Mouse (Mus musculus): ENCODE measurements around the gene Sipa1l2. TPM values are rescaled to one million over a fixed set of nuclear protein-coding genes. Genes with fewer than 3 reads are reported as not detected.

Sipa1l2 gene
- polyA plus RNA-seq, 1 experiment from 2014 or later: 4.9 TPM

DNA sequence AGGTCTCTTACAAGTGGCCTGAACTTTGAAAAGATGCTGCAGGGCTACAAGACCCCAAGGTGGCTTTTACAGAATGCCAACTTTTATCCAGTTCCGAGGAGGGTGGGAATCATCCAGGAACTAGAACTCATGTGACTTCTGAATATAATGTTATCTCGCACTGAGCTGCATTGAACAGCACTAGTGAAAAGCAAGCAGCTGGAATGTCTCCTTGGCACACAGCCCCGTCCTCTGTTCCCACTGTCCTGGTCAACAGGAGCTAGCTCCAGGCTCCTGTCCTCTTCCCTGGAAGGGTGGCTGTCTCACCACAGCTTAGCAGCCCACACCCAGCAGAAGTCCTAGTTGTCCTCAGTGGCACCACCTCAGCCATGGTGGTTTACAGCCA is 124.4 kb downstream of the Sipa1l2 start:
- Histone ChIP-seq H3K9me3 (ENCODE audit: control insufficient read depth, low read length) (no peaks in the 10 kb centered on the region), H3K4me2 (ENCODE audit: low read depth, low read length) (no peak overlapping the region), H3K27me3 (replicated peaks; ENCODE audit: control insufficient read depth, insufficient read depth, low read length) (no peaks in the 10 kb centered on the region), H3K4me3 (ENCODE audit: low read length) (no peak overlapping the region), H3K27ac (ENCODE audit: low read length) (no peak overlapping the region), H3K4me1 (ENCODE audit: control insufficient read depth, insufficient read depth, low read length) (no peaks in the 10 kb centered on the region), H3K9ac (ENCODE audit: low read depth, low read length) (no peak overlapping the region), H3K36me3 (ENCODE audit: control insufficient read depth, insufficient read depth, low read length) (peaks cover under 1% of the 10 kb centered on the region; the same call in 1 of the 2 replicates)
- no peak for ATAC-seq
- 61% methylated on average over 3 of the region's 3 CpGs for WGBS

DNA sequence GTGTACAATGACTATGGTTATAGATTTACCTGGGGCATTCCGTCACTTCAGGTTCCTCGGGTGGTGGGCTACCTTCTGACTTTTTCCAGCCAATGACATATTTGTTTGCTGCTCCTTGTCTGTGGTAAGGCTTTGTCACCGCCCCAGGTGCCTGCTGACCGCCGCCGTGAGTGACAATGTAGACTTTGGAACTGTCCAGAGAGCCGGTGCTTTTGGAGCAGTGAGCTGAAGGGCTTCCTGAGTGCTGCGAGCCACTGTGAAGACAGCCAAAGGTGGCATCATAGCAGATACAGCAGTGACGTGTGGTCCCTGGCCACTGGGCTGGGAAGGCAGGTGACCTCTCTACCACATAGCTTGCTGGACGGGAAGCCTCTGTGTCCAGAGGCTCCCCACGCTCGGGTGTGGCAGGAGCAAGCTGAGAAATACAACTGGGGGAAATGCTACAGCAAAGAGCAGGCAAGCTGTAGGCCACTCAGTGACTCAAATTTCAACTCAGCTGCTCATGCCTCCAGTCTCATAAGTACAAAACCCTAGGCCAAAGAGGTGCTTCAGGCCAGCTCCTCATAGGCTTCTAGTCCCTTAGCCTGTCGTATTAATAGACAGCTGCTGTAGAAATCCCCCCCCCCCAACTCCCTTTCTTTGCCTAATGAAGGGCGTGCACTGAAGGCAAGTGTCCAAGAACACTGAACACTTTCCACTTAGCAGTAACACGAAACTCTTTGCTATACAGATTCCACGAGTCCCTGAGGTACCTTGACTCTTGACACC is 125.0 kb downstream of the Sipa1l2 start:
- 76% methylated on average over 16 of the region's 16 CpGs for WGBS
- Histone ChIP-seq H3K4me3 (ENCODE audit: low read length) (no peak overlapping the region), H3K27me3 (replicated peaks; ENCODE audit: control insufficient read depth, insufficient read depth, low read length) (no peaks in the 10 kb centered on the region), H3K9ac (ENCODE audit: low read depth, low read length) (no peak overlapping the region), H3K36me3 (ENCODE audit: control insufficient read depth, insufficient read depth, low read length) (peaks cover 3% of the 10 kb centered on the region; the same call in 1 of the 2 replicates), H3K4me1 (ENCODE audit: control insufficient read depth, insufficient read depth, low read length) (no peaks in the 10 kb centered on the region), H3K27ac (ENCODE audit: low read length) (no peak overlapping the region), H3K9me3 (ENCODE audit: control insufficient read depth, low read length) (no peaks in the 10 kb centered on the region), H3K4me2 (ENCODE audit: low read depth, low read length) (no peak overlapping the region)
- no peak for ATAC-seq

DNA sequence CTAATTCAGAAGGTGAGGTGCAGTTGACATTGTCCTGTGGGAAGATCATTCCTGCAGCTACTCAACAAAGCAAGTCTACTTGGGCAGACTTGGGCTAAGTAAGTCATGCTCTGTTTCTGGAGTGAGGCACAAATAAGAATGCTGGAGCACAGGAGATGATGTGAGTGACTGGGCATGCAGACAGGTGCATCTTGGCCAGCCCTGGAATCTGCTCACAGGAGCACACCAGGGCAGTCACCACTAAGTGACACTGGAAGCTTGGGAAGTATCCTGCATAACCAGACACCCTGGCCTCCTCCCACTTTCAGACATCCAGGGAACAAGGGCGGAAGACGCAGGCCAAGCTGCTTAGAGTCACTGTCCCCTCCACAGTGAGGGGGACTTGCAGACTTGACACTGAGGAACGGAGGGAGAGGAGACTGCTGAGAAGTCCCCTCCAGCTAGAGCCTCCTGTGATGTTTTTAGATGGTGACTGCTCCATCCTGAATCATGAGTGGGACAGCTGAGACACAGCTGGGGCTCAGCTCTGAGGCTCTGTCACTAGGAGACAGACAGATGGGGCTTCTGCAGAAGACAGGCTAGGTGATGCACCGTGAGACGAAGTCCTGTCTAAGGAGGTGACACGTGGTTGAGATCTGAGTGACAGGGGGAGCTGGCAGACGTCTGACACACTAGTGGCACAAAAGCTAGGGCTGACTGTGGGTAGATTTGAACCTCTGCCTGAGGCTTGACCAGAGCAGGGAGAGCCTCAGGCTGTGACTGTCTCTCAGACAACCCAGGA is 134.1 kb downstream of the Sipa1l2 start:
- Histone ChIP-seq H3K4me1 (ENCODE audit: control insufficient read depth, insufficient read depth, low read length) (no peaks in the 10 kb centered on the region), H3K27me3 (replicated peaks; ENCODE audit: control insufficient read depth, insufficient read depth, low read length) (no peaks in the 10 kb centered on the region), H3K4me2 (ENCODE audit: low read depth, low read length) (no peak overlapping the region), H3K27ac (ENCODE audit: low read length) (no peak overlapping the region), H3K4me3 (ENCODE audit: low read length) (no peak overlapping the region), H3K36me3 (ENCODE audit: control insufficient read depth, insufficient read depth, low read length) (peaks cover 3% of the 10 kb centered on the region), H3K9me3 (ENCODE audit: control insufficient read depth, low read length) (no peaks in the 10 kb centered on the region), H3K9ac (ENCODE audit: low read depth, low read length) (no peak overlapping the region)
- WGBS: 84% methylated on average over 7 of the region's 7 CpGs
- ATAC-seq: no peak

DNA sequence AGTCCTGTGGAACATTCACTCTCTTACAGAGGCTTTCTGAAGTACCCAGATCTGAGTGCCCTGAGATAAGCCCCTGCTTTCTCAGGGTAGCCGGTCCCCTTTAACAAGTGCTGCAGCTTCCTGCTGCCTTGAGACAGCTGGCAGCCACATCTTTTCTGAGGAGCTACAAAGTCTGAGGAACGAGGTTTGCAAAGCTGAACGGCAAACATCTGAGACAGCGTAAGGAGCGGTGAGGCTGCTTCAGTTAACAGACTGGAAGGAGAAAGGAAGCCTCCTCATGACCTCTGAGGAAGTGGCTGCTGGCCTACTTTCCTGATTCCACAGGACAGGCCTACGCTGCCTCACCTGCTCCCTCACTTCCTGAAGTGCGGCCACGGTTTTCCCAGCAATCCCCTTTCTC is 135.5 kb downstream of the Sipa1l2 start:
- Histone ChIP-seq H3K27ac (ENCODE audit: low read length) (no peak overlapping the region), H3K27me3 (replicated peaks; ENCODE audit: control insufficient read depth, insufficient read depth, low read length) (no peaks in the 10 kb centered on the region), H3K36me3 (ENCODE audit: control insufficient read depth, insufficient read depth, low read length) (no peaks in the 10 kb centered on the region; the same call in 1 of the 2 replicates), H3K9ac (ENCODE audit: low read depth, low read length) (no peak overlapping the region), H3K4me1 (ENCODE audit: control insufficient read depth, insufficient read depth, low read length) (no peaks in the 10 kb centered on the region), H3K4me3 (ENCODE audit: low read length) (no peak overlapping the region), H3K4me2 (ENCODE audit: low read depth, low read length) (no peak overlapping the region), H3K9me3 (ENCODE audit: control insufficient read depth, low read length) (no peaks in the 10 kb centered on the region)
- 55% methylated on average over 8 of the region's 8 CpGs for WGBS
- ATAC-seq: no peak

DNA sequence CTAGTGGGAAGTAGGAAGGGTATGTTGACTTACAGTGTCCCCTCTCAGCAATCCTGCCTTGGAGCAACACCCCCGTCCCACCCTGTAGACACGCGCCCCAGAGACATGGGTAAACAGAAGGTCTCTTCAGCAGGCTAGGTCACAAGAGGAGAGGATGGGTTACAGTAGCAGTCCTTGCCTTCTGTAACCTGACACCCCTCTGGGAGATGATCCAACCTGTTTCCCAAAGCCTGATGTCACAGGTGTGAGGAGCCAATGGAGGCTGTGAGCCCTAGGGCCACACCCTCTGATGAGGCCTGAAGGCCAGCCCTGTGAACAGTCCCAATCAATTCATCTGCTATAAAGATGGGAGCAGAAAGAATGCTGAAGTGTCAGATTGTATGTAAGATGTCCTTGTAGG is 138.3 kb downstream of the Sipa1l2 start:
- H3K9ac ChIP-seq (ENCODE audit: low read depth, low read length): no peak overlapping the region
- H3K27ac ChIP-seq (ENCODE audit: low read length): no peak overlapping the region
- H3K4me1 ChIP-seq (ENCODE audit: control insufficient read depth, insufficient read depth, low read length): no peaks in the 10 kb centered on the region
- H3K36me3 ChIP-seq (ENCODE audit: control insufficient read depth, insufficient read depth, low read length): no peaks in the 10 kb centered on the region; the same call in 1 of the 2 replicates
- no peaks in the 10 kb centered on the region for H3K9me3 ChIP-seq (ENCODE audit: control insufficient read depth, low read length)
- H3K27me3 ChIP-seq (replicated peaks; ENCODE audit: control insufficient read depth, insufficient read depth, low read length): no peaks in the 10 kb centered on the region
- H3K4me3 ChIP-seq (ENCODE audit: low read length): no peak overlapping the region
- WGBS: 39% methylated on average over 3 of the region's 3 CpGs
- ATAC-seq: peak; percentile 83
- H3K4me2 ChIP-seq (ENCODE audit: low read depth, low read length): no peak overlapping the region

DNA sequence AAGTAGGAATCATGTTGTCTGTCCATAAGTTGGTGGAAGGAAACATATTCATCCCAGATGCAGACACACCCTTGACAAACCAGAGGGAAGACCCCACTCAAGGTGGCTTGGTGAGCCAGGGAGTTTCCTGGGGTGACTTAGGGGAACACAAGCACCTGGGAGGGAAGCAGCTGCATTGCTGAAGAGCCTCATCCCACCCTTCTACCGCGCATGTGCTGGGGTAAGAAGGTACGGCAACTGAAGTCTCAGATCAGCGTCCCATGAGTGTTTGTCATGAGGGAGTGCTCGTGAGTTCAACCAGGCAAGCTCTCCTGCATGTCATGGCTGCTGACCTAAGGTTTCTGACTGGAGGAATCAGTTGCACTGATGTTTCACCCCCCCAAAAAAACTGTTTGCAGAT is 138.8 kb downstream of the Sipa1l2 start:
- H3K27me3 ChIP-seq (replicated peaks; ENCODE audit: control insufficient read depth, insufficient read depth, low read length): no peaks in the 10 kb centered on the region
- no peak overlapping the region for H3K9ac ChIP-seq (ENCODE audit: low read depth, low read length)
- 91% methylated on average over 5 of the region's 5 CpGs for WGBS
- no peaks in the 10 kb centered on the region for H3K9me3 ChIP-seq (ENCODE audit: control insufficient read depth, low read length)
- H3K4me1 ChIP-seq (ENCODE audit: control insufficient read depth, insufficient read depth, low read length): no peaks in the 10 kb centered on the region
- H3K27ac ChIP-seq (ENCODE audit: low read length): no peak overlapping the region
- no peak for ATAC-seq
- H3K4me2 ChIP-seq (ENCODE audit: low read depth, low read length): no peak overlapping the region
- H3K4me3 ChIP-seq (ENCODE audit: low read length): no peak overlapping the region
- no peaks in the 10 kb centered on the region; the same call in 1 of the 2 replicates for H3K36me3 ChIP-seq (ENCODE audit: control insufficient read depth, insufficient read depth, low read length)

DNA sequence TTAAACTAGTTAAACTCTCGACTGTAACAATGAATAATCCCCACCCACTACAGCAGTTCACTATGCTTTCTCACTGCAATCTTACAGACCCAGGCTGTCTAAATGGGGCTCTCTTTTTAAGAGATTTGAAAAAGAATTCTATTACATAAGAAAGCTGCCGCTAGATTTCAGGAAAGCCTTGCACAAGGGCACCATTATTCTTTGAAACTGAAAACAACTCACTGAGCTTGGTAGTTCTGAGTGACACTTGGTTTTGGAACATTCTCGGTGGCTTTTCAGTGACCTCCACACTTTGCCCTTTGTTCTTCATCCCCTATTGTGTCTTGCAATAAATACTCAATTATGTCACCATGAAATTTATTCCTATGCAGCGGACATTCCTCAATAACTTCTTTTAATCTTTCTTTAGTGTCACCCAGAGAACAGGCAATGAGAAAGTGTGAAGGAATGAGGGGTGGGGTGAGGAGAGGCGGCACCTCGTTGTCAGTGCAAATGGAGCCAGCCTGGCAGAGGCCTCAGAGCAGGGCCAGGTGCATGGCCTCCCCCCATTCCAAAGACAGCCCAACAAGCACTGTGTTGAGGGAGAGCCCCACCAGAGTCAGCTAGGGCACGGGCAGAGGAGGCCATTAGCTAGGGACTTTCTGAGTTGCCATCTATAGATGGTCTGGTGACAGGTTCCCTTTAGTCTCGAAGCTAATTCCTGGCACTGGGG is 140.5 kb downstream of the Sipa1l2 start:
- H3K27me3 ChIP-seq (replicated peaks; ENCODE audit: control insufficient read depth, insufficient read depth, low read length): no peaks in the 10 kb centered on the region
- no peak for ATAC-seq
- no peaks in the 10 kb centered on the region for H3K4me1 ChIP-seq (ENCODE audit: control insufficient read depth, insufficient read depth, low read length)
- WGBS: 74% methylated on average over 8 of the region's 8 CpGs
- no peaks in the 10 kb centered on the region; the same call in 1 of the 2 replicates for H3K36me3 ChIP-seq (ENCODE audit: control insufficient read depth, insufficient read depth, low read length)
- no peaks in the 10 kb centered on the region for H3K9me3 ChIP-seq (ENCODE audit: control insufficient read depth, low read length)
- H3K4me2 ChIP-seq (ENCODE audit: low read depth, low read length): no peak overlapping the region
- H3K9ac ChIP-seq (ENCODE audit: low read depth, low read length): no peak overlapping the region
- no peak overlapping the region for H3K27ac ChIP-seq (ENCODE audit: low read length)
- H3K4me3 ChIP-seq (ENCODE audit: low read length): no peak overlapping the region

DNA sequence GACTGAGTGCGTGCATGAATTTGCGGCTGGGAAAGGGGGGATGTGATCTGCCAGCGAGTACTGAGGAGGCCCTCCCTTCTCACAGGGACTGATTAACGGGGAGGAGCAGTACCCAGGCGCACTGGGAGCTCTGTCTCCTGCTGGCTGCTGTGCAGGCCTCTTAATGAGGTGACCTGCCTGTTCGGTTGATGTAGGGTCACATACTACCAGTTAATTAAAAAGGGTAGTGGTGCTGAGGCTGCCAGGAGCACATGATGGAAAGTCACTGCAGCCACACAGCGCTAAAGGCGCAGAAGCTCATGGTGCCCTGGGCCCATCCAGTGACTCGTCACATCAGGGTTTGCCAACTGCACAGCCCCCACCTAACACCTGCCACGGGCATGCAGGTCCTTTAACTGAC is 145.7 kb downstream of the Sipa1l2 start:
- no peak for ATAC-seq
- H3K27ac ChIP-seq (ENCODE audit: low read length): no peak overlapping the region
- no peak overlapping the region for H3K4me3 ChIP-seq (ENCODE audit: low read length)
- H3K36me3 ChIP-seq (ENCODE audit: control insufficient read depth, insufficient read depth, low read length): 0 out of 2 replicates have a peak, but pooled peaks cover 2% of the 10 kb centered on the region
- 60% methylated on average over 10 of the region's 10 CpGs for WGBS
- H3K9ac ChIP-seq (ENCODE audit: low read depth, low read length): no peak overlapping the region
- H3K4me2 ChIP-seq (ENCODE audit: low read depth, low read length): no peak overlapping the region
- no peaks in the 10 kb centered on the region for H3K9me3 ChIP-seq (ENCODE audit: control insufficient read depth, low read length)
- H3K4me1 ChIP-seq (ENCODE audit: control insufficient read depth, insufficient read depth, low read length): no peaks in the 10 kb centered on the region
- no peaks in the 10 kb centered on the region for H3K27me3 ChIP-seq (replicated peaks; ENCODE audit: control insufficient read depth, insufficient read depth, low read length)

DNA sequence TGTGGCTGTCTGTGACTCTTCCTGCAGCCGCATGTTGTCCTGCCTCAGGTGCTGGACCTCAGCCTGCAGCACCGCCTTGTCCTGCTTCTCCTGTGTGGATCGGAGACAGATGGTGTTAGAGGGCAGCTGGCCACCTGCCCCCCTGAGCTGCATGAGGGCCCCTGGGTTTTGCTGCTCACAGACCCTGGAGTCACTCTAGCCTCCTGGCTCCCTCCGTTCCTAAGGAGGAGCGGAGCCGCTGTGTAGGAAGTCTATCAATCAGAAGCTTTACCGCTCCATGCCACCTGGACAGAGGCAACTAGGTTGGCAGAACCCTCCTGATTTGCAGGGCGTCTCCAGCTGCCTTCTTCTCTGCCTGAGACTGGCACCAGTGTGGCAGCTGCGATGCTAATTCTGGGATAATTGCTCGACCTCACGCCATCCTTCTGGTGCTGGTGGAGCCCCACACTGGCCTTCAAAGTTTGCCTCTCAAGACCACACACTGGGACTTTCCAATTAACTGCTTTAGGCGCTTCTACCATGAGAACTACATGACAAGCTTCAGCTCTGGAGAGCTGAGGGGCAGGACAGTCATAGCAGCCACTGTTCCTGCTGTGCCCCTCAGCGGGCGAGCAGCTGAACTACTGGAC is 150.3 kb downstream of the Sipa1l2 start:
- 0 out of 2 replicates have a peak, but pooled peaks cover 5% of the 10 kb centered on the region for H3K36me3 ChIP-seq (ENCODE audit: control insufficient read depth, insufficient read depth, low read length)
- no peak overlapping the region for H3K27ac ChIP-seq (ENCODE audit: low read length)
- no peak overlapping the region for H3K4me3 ChIP-seq (ENCODE audit: low read length)
- H3K27me3 ChIP-seq (replicated peaks; ENCODE audit: control insufficient read depth, insufficient read depth, low read length): no peaks in the 10 kb centered on the region
- 83% methylated on average over 14 of the region's 14 CpGs for WGBS
- H3K9ac ChIP-seq (ENCODE audit: low read depth, low read length): no peak overlapping the region
- H3K4me1 ChIP-seq (ENCODE audit: control insufficient read depth, insufficient read depth, low read length): no peaks in the 10 kb centered on the region
- no peak overlapping the region for H3K4me2 ChIP-seq (ENCODE audit: low read depth, low read length)
- H3K9me3 ChIP-seq (ENCODE audit: control insufficient read depth, low read length): no peaks in the 10 kb centered on the region
- ATAC-seq: no peak
